Mouse (Mus musculus) olfactory bulb, adult 2 months (tissue): ENCODE data around the gene P2ry4. TPM values are rescaled to one million over a fixed set of nuclear protein-coding genes. Genes with fewer than 3 reads are reported as not detected.

Experiments used
- H3K27ac ChIP-seq: fragments of 200-500 bp; 2 replicates; pipeline ENCODE4 v1.5.1; 2012; ENCODE audit warnings: low read depth, low read length; ENCODE audit not compliant: insufficient read depth
- H3K4me1 ChIP-seq: fragments of 200-500 bp; 2 replicates; pipeline ENCODE4 v1.6.1; 2012; ENCODE audit warnings: low read length; ENCODE audit not compliant: control insufficient read depth, insufficient read depth
- H3K4me3 ChIP-seq: fragments of 200-500 bp; 2 replicates; pipeline ENCODE4 v1.5.1; 2012; ENCODE audit warnings: mild to moderate bottlenecking, low read depth, low read length, moderate library complexity; ENCODE audit not compliant: insufficient read depth
- CTCF ChIP-seq: fragments of 200-500 bp; IDR thresholded peaks from 2 replicates; pipeline ENCODE4 v1.5.1; 2012; ENCODE audit warnings: low read depth, mild to moderate bottlenecking, low read length, moderate library complexity; ENCODE audit not compliant: insufficient read depth
- POLR2A ChIP-seq: fragments of 200-500 bp; IDR thresholded peaks from 2 replicates; pipeline ENCODE4 v1.6.1; 2012; ENCODE audit warnings: mild to moderate bottlenecking, low read depth, low read length, moderate library complexity; ENCODE audit not compliant: insufficient read depth
- WGBS: fragments of 180-500 bp; shearing (Covaris S2); methylation state at CpG from one replicate; pipeline ENCODE4 v1.1.7; 2018; 5-methylcytosine and 5-hydroxymethylcytosine counted together
- polyA plus RNA-seq: library from polyadenylated mRNA; stranded (reverse); fragments of >200 nt; gene quantifications from 2 replicates; pipeline ENCODE4 v1.2.4, GENCODE M21; 2012; ENCODE audit warnings: low replicate concordance; ENCODE audit not compliant: missing spikeins, insufficient read depth, insufficient read length

The P2ry4 gene
- polyA plus RNA-seq = not detected in 2 replicates

- no peak for TF ChIP-seq POLR2A
- no peak for TF ChIP-seq CTCF
- H3K4me1 ChIP-seq = no peaks in the 10 kb centered on the region
- no peak within 1 kb of the TSS for H3K4me3 ChIP-seq
- H3K27ac ChIP-seq = no peak within 1 kb of the TSS
- 63% methylated on average over 4 of the region's 4 CpGs for WGBS
Measured at GRCm38 (mm10) chrX:100594791-100595190, at the start of gene P2ry4. Gene P2ry4 (minus strand): TSS chrX:100594869.

- no peaks in the 10 kb centered on the region for H3K4me1 ChIP-seq
- WGBS = 80% methylated on average over 8 of the region's 8 CpGs
- H3K4me3 ChIP-seq = no peak overlapping the region
- TF ChIP-seq CTCF (no peak), POLR2A (no peak)
- H3K27ac ChIP-seq = no peak overlapping the region
Measured at GRCm38 (mm10) chrX:100638477-100638876, 43.8 kb upstream of the P2ry4 start.

- WGBS = 85% methylated on average over 2 of the region's 2 CpGs
- Histone ChIP-seq H3K4me3 (no peak overlapping the region), H3K4me1 (peaks cover 4% of the 10 kb centered on the region; the same call in 1 of the 2 replicates), H3K27ac (no peak overlapping the region)
- TF ChIP-seq POLR2A (no peak), CTCF (no peak)
Measured at GRCm38 (mm10) chrX:100629076-100629475, 34.4 kb upstream of the P2ry4 start.

GRCm38 (mm10) chrX:100625802-100626793 lies 31.4 kb upstream of the P2ry4 start, which contains the start of gene Pdzd11:
Gene Pdzd11 (minus strand): TSS chrX:100626568.
- peak within 1 kb of the TSS; percentile 57 for H3K4me3 ChIP-seq
- TF ChIP-seq CTCF = no peak
- TF ChIP-seq POLR2A = no peak
- H3K27ac ChIP-seq = no peak within 1 kb of the TSS; the same call in 1 of the 2 replicates
- 15% methylated on average over 62 of the region's 62 CpGs for WGBS
- peaks cover 4% of the 10 kb centered on the region; the same call in 1 of the 2 replicates for H3K4me1 ChIP-seq

GRCm38 (mm10) chrX:100625546-100625801 lies 30.8 kb upstream of the P2ry4 start, which contains the start of gene Kif4:
Gene Kif4 (plus strand): TSS chrX:100625737.
- WGBS = 18% methylated on average over 3 of the region's 3 CpGs
- Histone ChIP-seq H3K4me1 (peaks cover 4% of the 10 kb centered on the region; the same call in 1 of the 2 replicates), H3K27ac (no peak within 1 kb of the TSS; the same call in 1 of the 2 replicates), H3K4me3 (peak within 1 kb of the TSS; percentile 57)
- TF ChIP-seq POLR2A (no peak), CTCF (no peak)

- H3K4me3 ChIP-seq = peak overlapping the region; percentile 57; the same call in 1 of the 2 replicates
- H3K4me1 ChIP-seq = peaks cover 4% of the 10 kb centered on the region; the same call in 1 of the 2 replicates
- no peak for TF ChIP-seq CTCF
- TF ChIP-seq POLR2A = no peak
- WGBS = 30% methylated on average over 7 of the region's 7 CpGs
- no peak overlapping the region for H3K27ac ChIP-seq
Measured at GRCm38 (mm10) chrX:100625146-100625545, 30.5 kb upstream of the P2ry4 start.

- 90% methylated on average over 4 of the region's 4 CpGs for WGBS
Measured at GRCm38 (mm10) chrX:100624242-100624641, 29.6 kb upstream of the P2ry4 start.

GRCm38 (mm10) chrX:100621366-100621765 lies 26.7 kb upstream of the P2ry4 start:
- no peak for TF ChIP-seq POLR2A
- WGBS = 29% methylated on average over 2 of the region's 2 CpGs

More at GRCm38 (mm10) chrX:100624242-100624641, 29.6 kb upstream of the P2ry4 start:
- TF ChIP-seq POLR2A = no peak
- H3K27ac ChIP-seq = no peak overlapping the region
- H3K4me1 ChIP-seq = peaks cover 4% of the 10 kb centered on the region; the same call in 1 of the 2 replicates
- H3K4me3 ChIP-seq = no peak overlapping the region

GRCm38 (mm10) chrX:100618488-100618887 lies 23.8 kb upstream of the P2ry4 start:
- 68% methylated on average over 3 of the region's 3 CpGs for WGBS
- no peak for TF ChIP-seq CTCF
- TF ChIP-seq POLR2A = no peak
- Histone ChIP-seq H3K27ac (no peak overlapping the region), H3K4me1 (no peaks in the 10 kb centered on the region), H3K4me3 (no peak overlapping the region)

More at GRCm38 (mm10) chrX:100621366-100621765, 26.7 kb upstream of the P2ry4 start:
- peaks cover 4% of the 10 kb centered on the region; the same call in 1 of the 2 replicates for H3K4me1 ChIP-seq
- no peak overlapping the region for H3K27ac ChIP-seq
- no peak overlapping the region for H3K4me3 ChIP-seq
